Mouse (Mus musculus): Measurements from ENCODE around the gene Tspyl3.
"Not testable (repeated sequence)": the region's sequence is repeated elsewhere in the genome, so short reads cannot be mapped to it uniquely, and the experiment has no call there.

DNA sequence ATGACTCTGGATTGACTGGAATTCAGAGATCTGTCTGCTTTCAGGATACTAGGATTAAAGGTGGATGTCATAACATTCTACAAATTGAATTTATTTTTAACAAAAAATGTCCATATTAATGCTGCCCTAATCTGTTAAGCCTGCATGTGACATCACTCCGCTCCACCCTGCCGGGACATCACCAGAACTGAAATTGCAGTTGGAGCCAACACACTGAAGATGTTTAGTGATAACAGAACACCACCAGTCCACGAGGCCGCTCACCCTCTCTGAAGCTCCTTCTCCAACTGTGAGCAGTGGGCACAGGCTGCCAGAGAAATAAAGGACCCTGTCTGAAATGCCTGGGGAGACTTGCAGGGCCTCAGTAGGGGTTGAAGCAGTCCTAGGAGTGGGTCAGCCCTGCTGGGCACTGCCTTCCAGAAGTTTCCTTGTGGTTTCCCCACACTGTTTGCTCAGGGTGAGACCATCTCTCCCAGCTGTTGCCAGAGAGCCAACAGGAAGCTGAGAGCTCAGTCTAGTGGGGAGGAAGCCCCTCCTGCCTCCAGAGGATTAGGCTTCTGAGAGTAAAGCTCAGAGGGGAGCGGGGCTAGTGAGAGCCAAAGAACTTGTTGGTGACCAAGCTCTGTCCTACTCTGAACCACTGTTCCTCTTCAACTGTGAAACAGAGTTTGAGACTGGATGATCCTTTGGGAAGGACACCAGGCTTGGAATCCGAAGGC, 49.1 kb upstream of the Tspyl3 start:
- not testable (repeated sequence) for TF ChIP-seq CTCF (conservative IDR thresholded peaks at IDR 0.05; ENCODE audit: low read length); NANOG (IDR thresholded peaks at IDR 0.05; ENCODE audit: borderline replicate concordance, low read length); POU5F1 (IDR thresholded peaks at IDR 0.05; ENCODE audit: borderline replicate concordance, low read length)

Measured in E14TG2a.4 (cell line).